Mouse (Mus musculus) spleen, adult 2 months (tissue): ENCODE results near the gene Thoc7. TPM values are rescaled to one million over a fixed set of nuclear protein-coding genes. Genes with fewer than 3 reads are reported as not detected.

Experiments used
- DNase-seq, 2 experiments: peaks; one replicate each; pipeline versions ENCODE4 v3.0.0 to v3.0.0-alpha.2; 2012 to 2021; ENCODE audit warnings: low spot score in 2 of 2, low read depth in 1 of 2
- H3K27ac ChIP-seq: fragments of 200-500 bp; 2 replicates; pipeline ENCODE4 v1.5.1; 2012; ENCODE audit warnings: low read length, inconsistent platforms; ENCODE audit not compliant: insufficient read depth
- H3K27me3 ChIP-seq: fragments of 200-500 bp; 2 replicates; pipeline ENCODE4 v1.6.1; 2012; ENCODE audit warnings: mild to moderate bottlenecking, moderate library complexity, low read length, inconsistent platforms; ENCODE audit not compliant: control insufficient read depth, insufficient read depth
- H3K36me3 ChIP-seq: fragments of 200-500 bp; 2 replicates; pipeline ENCODE4 v1.6.1; 2012; ENCODE audit warnings: mild to moderate bottlenecking, low read length, inconsistent platforms; ENCODE audit not compliant: control insufficient read depth, insufficient read depth
- H3K4me1 ChIP-seq: fragments of 200-500 bp; 2 replicates; pipeline ENCODE4 v1.6.1; 2011; ENCODE audit warnings: inconsistent platforms; ENCODE audit not compliant: control insufficient read depth, insufficient read depth, insufficient read length
- H3K4me3 ChIP-seq: fragments of 200-500 bp; 2 replicates; pipeline ENCODE4 v1.5.1; 2011; ENCODE audit warnings: mild to moderate bottlenecking, inconsistent platforms; ENCODE audit not compliant: insufficient read depth, insufficient read length; ENCODE audit errors: extremely low read depth
- CTCF ChIP-seq: fragments of 200-500 bp; IDR thresholded peaks from 2 replicates; pipeline ENCODE4 v1.5.1; 2011; ENCODE audit warnings: mild to moderate bottlenecking, inconsistent platforms; ENCODE audit not compliant: insufficient read depth, insufficient read length, insufficient replicate concordance; ENCODE audit errors: extremely low read depth
- POLR2A ChIP-seq: fragments of 200-500 bp; IDR thresholded peaks from 2 replicates; pipeline ENCODE4 v1.6.1; 2011; ENCODE audit warnings: low read depth, low read length, inconsistent platforms
- WGBS: fragments of 180-500 bp; shearing (Covaris S2); methylation state at CpG from one replicate; pipeline ENCODE4 v1.1.7; 2018; 5-methylcytosine and 5-hydroxymethylcytosine counted together
- polyA plus RNA-seq: library from polyadenylated mRNA; depleted of rRNA; stranded (reverse); fragments of >200 nt; gene quantifications from 2 replicates; pipeline ENCODE4 v1.2.3, GENCODE M21; 2012; rRNA removed

Gene Thoc7
- polyA plus RNA-seq, 1 experiment, result 8.2 TPM

DNA sequence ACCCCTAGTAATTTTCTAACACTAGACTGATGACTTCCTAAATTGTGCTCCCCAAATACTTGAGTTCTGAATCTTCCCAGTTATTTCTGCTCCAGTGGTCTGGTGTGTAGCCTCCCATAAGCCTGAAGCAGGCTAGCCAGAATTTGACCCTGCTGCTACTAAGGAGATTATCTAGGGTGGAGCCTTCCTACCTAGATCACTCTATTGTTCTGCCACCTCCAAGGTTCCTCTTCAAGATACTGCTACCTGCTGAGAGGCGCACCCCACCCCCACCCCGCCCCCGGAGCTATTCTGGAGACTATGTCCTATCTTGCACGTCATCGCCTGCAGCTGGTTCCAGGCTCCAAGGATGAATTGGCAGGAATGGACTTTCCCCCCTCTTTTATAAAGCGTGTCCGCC, 54.5 kb downstream of the Thoc7 start:
- 92% methylated on average over 7 of the region's 7 CpGs for WGBS
- DNase-seq, result no peak
- no peaks in the 10 kb centered on the region for H3K36me3 ChIP-seq
- no peak for TF ChIP-seq POLR2A
- no peaks in the 10 kb centered on the region for H3K4me1 ChIP-seq
- no peak overlapping the region for H3K27ac ChIP-seq
- H3K4me3 ChIP-seq, result no peak overlapping the region
- H3K27me3 ChIP-seq, result no peaks in the 10 kb centered on the region

DNA sequence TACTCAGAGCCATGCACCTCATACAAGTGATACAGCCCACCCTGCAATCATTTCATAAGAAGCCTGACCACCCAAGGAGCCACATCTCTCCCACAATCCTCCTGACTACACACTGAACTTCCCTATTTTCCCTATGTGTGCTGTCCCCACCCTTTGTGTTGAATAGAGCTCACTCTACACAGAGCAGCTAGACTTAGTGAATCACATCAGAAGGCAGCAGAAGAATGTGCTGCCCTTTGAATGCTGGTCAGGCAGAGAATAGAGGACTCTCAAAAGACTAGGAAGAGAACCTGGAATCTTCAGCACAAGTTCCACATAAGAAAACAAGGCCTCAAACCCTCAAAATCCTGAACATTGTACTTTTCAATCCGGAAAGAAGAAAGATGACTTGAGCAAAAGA, 55.2 kb downstream of the Thoc7 start:
- no peak overlapping the region for H3K27ac ChIP-seq
- DNase-seq, result no peak
- H3K4me3 ChIP-seq, result no peak overlapping the region
- H3K36me3 ChIP-seq, result no peaks in the 10 kb centered on the region
- 0 out of 2 replicates have a peak, but pooled peaks cover 2% of the 10 kb centered on the region for H3K27me3 ChIP-seq
- TF ChIP-seq POLR2A (no peak), CTCF (no peak)
- peaks cover 2% of the 10 kb centered on the region; the same call in 1 of the 2 replicates for H3K4me1 ChIP-seq
- WGBS, result 73% methylated on average over 1 of the region's 1 CpGs

DNA sequence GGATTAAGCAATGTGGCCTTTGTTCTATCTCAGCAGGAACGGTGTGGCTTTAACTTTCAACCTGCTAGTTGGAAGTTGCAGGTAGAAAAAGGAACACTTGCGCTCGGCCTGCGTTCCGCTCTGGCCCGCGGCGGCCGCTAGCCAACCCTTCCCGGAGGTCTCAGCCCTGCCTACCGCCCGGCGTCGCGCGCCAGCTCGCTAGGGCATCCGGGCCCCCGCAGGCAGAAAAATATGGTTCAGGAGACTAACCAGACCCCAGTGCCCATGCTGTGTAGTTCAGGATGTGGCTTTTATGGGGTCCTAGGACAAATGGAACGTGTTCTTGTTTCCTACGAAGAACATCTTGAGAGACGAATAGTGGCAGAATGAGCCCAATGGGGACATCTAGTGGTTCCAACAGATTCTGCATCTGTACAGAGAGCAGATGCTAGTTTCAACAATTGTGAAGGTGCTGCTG, 60.0 kb downstream of the Thoc7 start:
- Histone ChIP-seq H3K27me3 (0 out of 2 replicates have a peak, but pooled peaks cover 2% of the 10 kb centered on the region), H3K36me3 (no peaks in the 10 kb centered on the region), H3K27ac (no peak overlapping the region), H3K4me1 (peaks cover 3% of the 10 kb centered on the region; the same call in 1 of the 2 replicates), H3K4me3 (peak overlapping the region; percentile 52; the same call in 1 of the 2 replicates)
- TF ChIP-seq POLR2A (no peak), CTCF (peak; percentile 10; the same call in 1 of the 2 replicates)
- WGBS, result 3% methylated on average over 22 of the region's 22 CpGs
- peak; percentile 8 to 19 for DNase-seq

Other genes starting within 250 kb of the Thoc7 start
- not detected in 2 replicates for gene Gm281, start 47.4 kb downstream of the Thoc7 start, polyA plus RNA-seq
- gene Atxn7, start 412 bp downstream of the Thoc7 start, polyA plus RNA-seq, result 20.3 and 24.3 TPM in 2 replicates
- gene Psmd6, start 159.1 kb upstream of the Thoc7 start, polyA plus RNA-seq, result 12.4 and 15.0 TPM in 2 replicates
- gene Olfr720, start 225.0 kb upstream of the Thoc7 start, polyA plus RNA-seq, result not detected in 2 replicates